Mouse (Mus musculus): ENCODE results near the gene Src. TPM values are rescaled to one million over a fixed set of nuclear protein-coding genes. Genes with fewer than 3 reads are reported as not detected.
A peak's percentile ranks its signal among the peaks of the same experiment; 100 is the strongest.

Src gene
- total RNA-seq, 2 experiments from 2014 or later = 100 to 104 TPM

DNA sequence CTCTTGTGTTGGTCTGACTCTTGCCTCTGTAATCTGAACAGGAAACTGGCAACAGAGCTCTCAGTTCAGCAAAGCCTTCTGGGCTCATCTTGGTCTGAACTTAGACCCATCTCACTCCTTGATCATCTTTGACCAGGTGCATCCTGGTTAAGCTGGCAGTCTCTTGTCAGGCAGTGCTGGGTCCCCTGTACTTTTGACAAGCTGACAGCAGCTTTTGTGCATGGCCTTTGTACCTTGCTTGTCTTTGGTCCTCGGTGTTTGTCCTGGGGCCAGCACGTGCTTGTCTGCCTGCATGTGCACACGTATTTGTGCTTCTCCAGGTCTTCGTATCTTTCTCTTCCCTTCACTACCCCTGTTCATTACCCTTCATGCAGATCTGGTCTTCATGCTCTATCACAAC lies 91.8 kb downstream of the Src start:
- intact Hi-C loops (cut with DNase I) = no loop called here
- no peak for DNase-seq (ENCODE audit: low spot score in 2 of 2)

DNA sequence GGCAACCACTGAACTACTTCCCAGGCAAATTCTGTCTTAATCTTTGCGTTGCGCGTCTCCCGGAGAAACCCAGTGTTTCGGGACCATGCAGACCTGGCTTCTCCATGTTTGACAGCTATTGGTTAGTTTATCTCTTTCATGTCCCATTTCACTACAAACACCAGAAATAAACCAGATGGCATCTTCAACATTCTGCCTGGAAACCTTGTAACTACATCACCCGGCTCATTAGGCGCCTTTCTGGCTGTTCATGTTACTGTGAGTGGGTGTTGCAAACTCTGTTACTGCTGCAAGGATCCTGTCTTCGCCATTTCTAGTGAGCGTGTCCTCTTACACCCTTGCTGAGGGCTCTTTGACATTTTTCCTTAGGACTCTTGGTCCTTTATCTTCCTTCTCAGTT lies 94.6 kb downstream of the Src start:
- intact Hi-C loops (cut with DNase I) = no loop called here
- DNase-seq (ENCODE audit: low spot score in 2 of 2) = peak in 1 of 2 experiments; percentile 73

DNA sequence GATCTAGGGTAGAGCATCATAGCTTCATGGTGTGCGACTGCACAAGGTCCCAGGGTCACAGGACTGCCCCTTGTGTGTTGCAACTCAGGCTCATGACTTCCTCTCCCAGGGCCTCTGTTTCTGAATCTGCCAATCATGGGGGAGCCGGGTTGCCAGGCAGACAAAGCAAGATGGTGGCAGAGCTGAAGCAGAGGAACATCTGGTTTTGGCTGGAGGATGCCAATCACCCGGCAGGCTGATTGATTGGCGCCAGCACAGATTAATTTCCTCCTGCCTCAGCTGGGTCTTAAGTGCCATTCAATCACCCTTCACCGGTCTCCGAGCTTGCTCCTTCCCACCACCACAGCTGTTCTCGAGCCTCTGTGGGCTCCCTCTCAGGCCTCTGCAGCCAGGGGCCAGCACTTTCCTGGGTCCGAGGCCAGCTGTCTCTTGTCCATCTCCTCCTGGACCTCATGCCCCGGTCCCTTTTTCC lies 95.5 kb downstream of the Src start:
- DNase-seq (ENCODE audit: low spot score in 2 of 2) = no peak

DNA sequence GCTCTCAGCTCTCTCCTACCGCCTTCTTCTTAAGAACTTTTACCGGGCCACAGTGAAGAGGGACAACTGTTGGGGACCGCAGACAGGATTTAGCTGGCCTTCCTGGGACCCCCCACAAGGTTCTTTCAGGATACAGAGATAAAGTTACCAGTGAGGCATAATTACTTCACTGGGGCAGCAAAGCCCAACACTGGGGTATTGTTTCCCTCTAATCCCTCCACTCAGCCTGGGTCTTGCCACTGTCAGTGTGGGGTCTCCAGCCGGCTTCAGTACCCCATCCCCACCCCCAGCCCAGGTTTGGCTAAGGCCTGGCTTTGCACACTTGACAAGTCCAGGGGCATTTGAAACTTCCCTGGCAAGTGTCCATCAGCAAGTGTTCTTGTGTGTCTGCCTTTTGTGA lies 96.1 kb downstream of the Src start:
- intact Hi-C loops (cut with DNase I) = no loop called here
- no peak for DNase-seq (ENCODE audit: low spot score in 2 of 2)

More for the DNA sequence above, 95.5 kb downstream of the Src start:
- intact Hi-C loops (cut with DNase I) = no loop called here

DNA sequence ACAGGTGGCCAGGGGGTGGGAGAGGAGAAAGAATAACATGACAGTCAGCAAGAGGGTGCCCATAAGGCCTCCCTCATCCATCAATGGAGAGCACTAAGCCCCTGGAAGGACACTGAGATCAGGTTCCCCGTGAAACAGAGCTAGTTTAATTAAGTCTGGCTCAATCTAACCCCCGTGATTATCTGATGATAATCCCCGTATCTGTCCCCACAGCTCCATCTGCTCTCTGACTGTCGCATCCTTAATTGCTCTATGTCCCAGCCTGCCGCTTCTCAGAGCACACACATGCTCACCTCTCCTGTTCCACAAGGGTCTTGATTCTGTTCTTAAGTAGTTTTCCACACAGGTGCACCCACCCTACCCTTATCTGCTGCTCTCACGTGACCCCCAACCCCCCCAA lies 99.3 kb downstream of the Src start:
- intact Hi-C loops (cut with DNase I) = no loop called here
- DNase-seq (ENCODE audit: low spot score in 2 of 2) = no peak

DNA sequence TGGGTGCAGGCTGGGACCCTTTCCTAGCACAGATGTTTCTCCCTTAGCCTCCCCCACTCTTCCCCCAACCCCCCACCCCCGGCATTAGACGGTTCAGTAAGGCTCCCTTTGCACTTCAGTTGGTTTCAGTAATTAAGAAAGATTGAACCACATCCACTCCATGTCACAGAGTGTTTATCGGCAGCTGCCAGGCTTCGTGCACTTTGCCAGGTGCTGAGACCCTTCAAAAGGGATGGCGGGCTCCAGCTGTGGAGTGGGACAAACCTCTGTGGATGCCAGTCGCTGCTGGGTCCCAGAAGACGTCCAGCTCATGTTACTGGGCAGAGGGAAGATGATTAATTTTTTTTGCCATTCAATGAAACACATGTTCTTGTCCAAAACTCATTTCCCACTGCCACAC lies 100.2 kb downstream of the Src start:
- intact Hi-C loops (cut with DNase I) = no loop called here
- DNase-seq (ENCODE audit: low spot score in 2 of 2) = no peak

DNA sequence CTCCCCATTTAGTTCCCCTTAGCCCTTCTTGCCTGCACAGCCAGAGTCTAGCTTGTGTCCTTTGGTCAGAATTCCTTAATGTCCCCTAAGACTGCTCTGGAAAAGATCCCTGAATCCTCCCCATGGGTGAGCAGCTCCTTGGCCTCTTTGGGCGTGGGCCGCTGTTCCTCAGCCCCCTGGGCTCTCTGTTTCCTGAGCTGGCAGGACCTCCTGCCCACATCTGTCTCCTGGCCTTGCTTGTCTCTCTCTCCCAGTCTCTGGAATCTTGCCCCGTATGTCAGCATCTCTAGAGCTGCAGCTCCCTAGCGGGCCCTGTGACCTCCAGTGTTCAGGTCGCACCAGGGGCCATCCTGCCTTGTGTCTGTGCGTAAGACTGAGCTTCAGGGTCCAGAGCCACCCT lies 101.2 kb downstream of the Src start:
- no peak for DNase-seq (ENCODE audit: low spot score in 2 of 2)
- intact Hi-C loops (cut with DNase I) = no loop called here

DNA sequence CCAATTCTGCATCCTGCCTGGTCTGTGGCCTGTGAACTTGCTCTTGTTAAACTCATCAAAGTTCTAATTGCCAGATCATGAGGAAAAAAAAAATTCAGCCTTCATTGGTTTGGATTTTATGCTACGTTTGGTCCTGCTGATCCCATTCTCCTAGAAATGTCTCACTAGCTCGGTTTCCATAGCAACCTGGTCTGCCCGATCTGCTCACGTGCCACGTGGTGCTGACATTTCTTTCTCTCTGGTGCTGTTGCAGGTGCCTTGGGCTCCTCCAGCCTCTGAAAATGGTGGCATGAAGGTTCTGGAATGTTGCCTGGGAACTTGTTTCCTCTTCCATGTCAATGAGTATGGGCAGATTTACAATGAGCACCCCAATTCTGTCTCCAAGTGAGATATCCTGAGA lies 102.3 kb downstream of the Src start:
- peak; percentile 68 to 91 for DNase-seq (ENCODE audit: low spot score in 2 of 2)
- intact Hi-C loops (cut with DNase I) = no loop called here

Other genes starting within 250 kb of the Src start
- gene Rbl1, start 213.9 kb upstream of the Src start, total RNA-seq (2021) = 1 to 10 TPM; 1.7 to 1.8 TPM
- 100 to 1,000 TPM; 132 to 133 TPM for gene Rpn2, start 139.4 kb upstream of the Src start, total RNA-seq (2021)
- gene Mroh8, start 138.9 kb upstream of the Src start, total RNA-seq (2021) = 1 to 10 TPM in 1 of 2 experiments, under 1 TPM in 1; 0.85 to 1.3 TPM
- not detected for gene Ghrh, start 70.9 kb upstream of the Src start, total RNA-seq (2021)
- 10 to 100 TPM; 74.4 to 80.6 TPM for gene Manbal, start 50.9 kb upstream of the Src start, total RNA-seq (2021)
- gene Nnat, start 141.6 kb downstream of the Src start, total RNA-seq (2021) = 100 to 1,000 TPM; 283 to 425 TPM
- 100 to 1,000 TPM; 103 to 116 TPM for gene Blcap, start 152.8 kb downstream of the Src start, total RNA-seq (2021)

All from left cerebral cortex, postnatal 14 days (tissue).